Mouse (Mus musculus): Measurements from ENCODE around the gene Focad.

GRCm38 (mm10) chr4:88345065-88345464 is 250.6 kb downstream of the Focad start:
- TF ChIP-seq CTCF (IDR thresholded peaks at IDR 0.05; ENCODE audit: extremely low read depth, insufficient read depth, low read length) = no peak
- no peak for TF ChIP-seq POLR2A (IDR thresholded peaks at IDR 0.05; ENCODE audit: extremely low read depth, insufficient read depth, low read length)
